Mouse (Mus musculus) megakaryocyte-erythroid progenitor cell, adult 5-6 weeks (primary cell): ENCODE data around the gene Med28. TPM values are rescaled to one million over a fixed set of nuclear protein-coding genes. Genes with fewer than 3 reads are reported as not detected.

ENCODE experiments used
- ATAC-seq: replicated peaks from 2 replicates; pipeline ENCODE4 v1.8.0; 2016; ENCODE audit warnings: mild to moderate bottlenecking, inconsistent platforms; ENCODE audit not compliant: severe bottlenecking, poor library complexity, low FRiP score, low TSS enrichment
- total RNA-seq, 2 experiments: library from RNA; stranded (forward) in 1 of 2; stranded (reverse) in 1 of 2; fragments of 200-1000, 215-1000 nt in 1 of 2; fragments of >200 nt in 1 of 2; fragmentation: Nextera tagmentation in 1 of 2; gene quantifications; 2 replicates each; pipeline ENCODE4 v1.2.3; 2014 to 2017

The Med28 gene
- total RNA-seq (2014; fragmentation: Nextera tagmentation), result 72.6 and 96.1 TPM in 2 replicates
- 24.0 and 37.2 TPM in 2 replicates for total RNA-seq (2017)

DNA sequence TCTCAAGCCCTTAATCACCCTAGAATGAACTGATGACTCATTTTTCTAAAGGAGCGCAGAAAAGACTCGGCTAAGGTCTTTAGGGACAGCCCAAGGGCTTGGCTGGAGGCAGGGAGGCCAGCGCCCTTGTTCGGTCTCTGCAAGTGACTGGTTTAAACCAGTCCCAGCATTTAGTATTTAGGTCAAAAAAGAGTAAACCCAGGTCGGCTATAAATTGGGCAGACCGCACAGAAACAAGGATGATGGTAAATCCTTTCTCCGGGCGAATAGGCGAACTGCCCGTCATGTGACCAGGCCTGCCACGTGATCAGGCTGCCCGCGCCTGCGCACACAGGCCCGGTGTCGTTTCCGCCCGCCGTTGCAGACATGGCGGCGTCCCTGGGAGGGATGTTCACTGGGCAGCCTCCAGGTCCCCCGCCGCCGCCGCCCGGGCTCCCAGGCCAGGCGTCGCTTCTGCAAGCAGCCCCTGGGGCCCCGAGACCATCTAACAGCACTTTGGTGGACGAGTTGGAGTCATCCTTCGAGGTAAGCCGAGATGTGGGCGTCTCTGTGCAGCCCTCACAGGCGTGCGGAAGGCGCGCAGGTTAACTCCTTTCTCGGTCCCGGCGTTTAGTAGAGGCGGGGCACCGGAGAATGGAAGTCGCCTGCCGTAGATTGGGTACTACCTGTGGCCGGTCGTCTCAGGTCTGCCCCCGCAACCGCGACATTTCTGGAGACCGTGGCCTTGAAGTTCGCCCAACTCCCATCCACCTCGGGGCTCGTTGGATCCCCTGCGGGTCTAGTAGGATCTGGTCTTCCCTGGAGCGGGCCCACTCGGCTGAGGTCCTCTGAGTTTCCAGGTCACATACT is at the start of gene Med28:
Gene Med28 (plus strand): TSS at position 270 of the 849 bp plus-strand sequence.
- ATAC-seq, result peak; percentile 94

DNA sequence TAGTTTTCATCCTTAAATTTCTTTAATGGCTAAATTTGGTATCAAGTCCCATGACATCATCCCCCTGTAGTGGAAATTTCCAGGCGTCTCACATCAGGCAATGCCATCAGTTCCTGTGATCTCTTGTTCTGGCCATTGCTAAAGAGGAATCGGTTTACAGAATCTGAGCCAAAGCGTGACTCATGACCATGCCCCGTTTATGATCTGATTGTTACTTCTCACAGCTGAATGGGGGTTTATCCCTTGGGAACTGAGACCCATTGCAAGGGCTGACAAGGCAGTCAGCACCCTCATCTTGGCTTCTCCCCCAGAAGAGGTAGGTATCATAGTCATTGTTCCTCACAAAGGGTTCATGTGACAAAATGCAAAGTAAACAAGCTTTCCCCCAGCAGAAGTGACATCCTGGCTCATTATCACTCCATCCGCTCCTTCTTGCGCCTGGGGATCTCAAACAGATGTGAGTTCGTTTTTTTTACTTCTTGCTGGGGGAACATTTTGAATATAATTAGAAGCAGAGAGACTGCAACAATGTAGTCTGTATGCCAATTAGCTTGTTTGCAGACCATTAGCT is 47.1 kb upstream of the Med28 start:
- ATAC-seq, result no peak

DNA sequence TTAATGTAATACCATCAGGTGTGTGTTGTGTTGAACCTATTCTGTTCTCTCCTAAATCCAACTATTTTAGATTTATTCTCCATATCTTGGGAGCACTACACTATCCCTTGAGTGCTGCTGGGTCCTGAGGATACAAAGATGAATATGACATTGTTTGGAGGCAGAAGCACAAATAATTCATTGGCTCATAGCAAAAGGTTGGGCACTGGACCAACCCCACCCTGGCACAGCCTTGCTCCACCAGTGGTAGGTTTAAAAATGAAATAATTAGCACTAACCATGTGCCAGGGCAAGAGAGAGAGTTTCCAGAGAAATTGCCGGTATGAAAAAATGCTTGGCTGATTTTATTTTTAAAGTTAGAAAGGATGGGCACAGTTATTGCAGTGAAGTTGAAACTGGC is 46.5 kb upstream of the Med28 start:
- ATAC-seq, result no peak

DNA sequence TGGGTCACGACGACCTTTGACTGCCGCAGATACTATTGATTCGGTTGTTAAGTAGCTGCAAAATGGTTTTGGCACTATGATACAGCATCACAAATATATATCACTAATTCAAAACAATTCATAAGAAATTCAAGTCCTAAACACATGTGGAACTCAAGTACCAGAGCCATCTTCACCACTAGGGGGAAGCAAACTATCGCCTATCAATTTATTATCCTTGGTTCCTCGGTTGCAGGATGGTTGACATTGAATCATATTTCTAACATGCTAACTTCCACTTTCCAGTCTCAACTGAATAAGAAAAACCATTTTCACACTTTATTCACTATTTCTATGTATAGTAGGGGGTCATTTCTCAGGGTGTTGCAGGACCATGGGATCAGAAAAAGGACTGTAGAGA is 45.8 kb upstream of the Med28 start:
- peak; percentile 78 for ATAC-seq

DNA sequence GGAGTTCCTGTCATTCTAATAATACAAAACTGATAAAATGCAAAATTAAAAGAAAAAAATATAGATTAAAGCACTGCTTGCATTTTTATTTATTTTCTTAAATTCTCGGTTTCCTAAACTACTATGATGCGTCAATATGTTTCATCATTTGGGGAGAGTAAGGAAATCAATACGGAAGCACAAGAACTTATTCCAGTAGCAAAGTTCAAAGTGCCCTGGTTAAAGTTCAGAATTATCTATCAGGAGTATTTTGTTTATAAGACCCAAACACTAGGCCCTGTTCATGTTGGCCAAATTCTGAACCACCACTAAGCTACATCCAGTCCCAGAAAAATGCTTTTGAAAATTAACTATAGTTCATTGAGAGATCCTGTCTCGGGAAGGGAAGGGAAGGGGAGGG is 45.3 kb upstream of the Med28 start:
- ATAC-seq, result no peak

DNA sequence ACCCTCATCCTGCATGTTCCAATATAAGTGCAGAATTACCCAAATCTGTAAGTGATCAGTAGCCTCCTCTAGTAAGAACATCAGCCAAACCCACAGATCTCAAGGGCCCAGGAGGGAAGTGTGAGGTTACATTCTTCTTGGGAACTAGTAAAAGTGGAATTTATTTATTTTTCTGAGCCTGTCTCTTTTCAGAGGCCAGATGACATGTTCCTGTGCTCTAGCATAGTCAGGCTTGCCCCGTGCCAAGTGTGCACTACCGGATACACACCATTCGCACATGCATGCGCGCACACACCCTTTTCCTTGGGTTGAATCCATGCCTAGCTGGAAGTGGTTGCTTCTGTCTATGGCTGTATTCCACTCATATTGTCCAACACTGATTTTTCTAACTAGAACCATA is 44.3 kb upstream of the Med28 start:
- ATAC-seq, result no peak

DNA sequence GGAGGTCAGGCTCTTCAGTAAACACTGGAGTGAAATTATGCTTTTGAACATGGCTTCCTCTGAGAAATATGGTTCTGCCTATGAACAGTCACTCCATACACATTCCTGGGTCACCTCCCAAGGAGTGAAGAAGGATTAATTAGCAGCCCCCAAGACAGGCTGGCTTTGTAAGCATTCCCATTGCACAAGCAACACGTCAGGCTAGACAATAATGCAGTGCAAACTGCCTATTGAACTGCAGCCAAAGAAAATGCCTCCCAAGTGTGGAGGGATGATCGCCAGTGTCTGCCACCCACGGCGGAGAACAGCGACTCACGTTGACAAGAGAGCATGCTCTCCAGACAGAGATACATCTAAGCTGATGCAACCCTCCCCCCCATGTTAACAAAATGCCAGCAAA is 43.7 kb upstream of the Med28 start:
- ATAC-seq, result no peak

DNA sequence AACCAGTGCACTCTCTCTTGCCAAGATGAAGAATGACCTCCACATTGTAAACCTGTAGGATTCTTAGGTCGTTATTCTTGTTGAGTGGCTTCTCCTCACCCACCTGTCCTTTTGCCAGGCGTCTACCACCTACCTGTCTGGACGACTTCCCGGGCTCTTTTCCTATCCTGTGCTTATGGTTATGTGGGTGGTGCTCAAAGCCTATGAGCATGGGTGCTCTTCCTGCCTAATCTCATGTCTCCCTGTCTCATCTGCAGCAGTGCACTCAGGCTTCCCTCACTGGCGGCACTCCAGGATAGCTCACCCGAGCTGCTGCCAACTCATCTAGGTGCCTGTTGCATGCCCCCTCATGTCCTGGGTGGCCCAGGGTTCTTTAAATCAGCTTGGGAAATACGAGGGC is 42.4 kb upstream of the Med28 start:
- no peak for ATAC-seq

DNA sequence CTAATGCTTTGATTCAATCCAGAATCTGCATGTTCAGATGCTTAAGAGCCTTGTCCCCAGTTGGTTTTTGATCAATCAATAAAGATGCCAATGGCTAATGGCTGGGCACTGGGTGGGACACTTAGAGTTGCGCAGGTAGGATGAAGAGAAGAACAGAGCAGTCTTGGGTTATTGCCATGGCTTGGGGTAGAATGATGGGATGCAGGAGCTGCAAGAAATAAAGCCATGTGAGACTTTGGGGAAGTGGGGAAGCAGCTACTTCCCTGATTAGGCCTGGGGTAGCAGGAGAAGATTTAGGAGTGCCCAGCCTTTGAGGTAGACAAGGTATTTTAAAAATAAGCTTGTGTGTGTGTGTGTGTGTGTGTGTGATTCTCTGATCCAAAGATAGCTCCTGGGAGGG is 40.0 kb upstream of the Med28 start:
- ATAC-seq, result no peak

DNA sequence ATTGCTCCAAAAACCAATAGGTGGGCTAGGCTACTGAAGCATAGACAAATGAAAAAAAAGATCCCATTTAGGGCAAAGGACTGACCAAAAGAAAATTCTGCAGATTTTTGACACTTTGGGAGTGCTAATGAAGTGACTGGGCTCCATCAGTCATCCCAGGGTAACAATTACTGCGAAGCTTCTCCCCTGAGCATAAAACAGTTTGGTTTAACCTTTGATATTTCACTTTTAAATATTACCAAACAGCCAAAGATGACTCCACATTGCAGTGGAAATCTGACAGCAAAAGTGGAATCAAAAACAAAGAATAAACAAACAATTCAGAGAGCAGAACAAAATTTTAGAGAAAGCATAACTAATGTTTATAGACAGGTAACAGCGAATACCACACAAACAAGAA is 38.9 kb upstream of the Med28 start:
- no peak for ATAC-seq

DNA sequence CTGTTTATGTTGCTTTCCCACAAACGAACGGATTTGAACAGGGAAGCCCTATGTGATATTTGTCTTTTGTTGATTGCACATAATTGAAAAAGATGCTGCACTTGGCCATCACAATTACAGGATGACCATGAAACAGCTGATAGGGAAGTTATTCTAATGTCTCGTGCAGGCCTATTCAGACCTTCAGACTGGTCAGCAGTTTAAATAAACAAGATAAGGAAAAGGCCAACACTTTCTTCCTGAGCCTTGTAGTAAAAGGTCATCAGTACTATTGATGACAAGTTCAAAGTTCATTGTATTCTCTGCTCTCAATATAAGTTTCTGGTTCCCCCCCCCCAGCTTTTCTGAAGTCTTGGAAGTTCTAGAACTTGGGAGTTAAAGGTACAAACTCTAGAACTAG is 37.4 kb upstream of the Med28 start:
- no peak for ATAC-seq

DNA sequence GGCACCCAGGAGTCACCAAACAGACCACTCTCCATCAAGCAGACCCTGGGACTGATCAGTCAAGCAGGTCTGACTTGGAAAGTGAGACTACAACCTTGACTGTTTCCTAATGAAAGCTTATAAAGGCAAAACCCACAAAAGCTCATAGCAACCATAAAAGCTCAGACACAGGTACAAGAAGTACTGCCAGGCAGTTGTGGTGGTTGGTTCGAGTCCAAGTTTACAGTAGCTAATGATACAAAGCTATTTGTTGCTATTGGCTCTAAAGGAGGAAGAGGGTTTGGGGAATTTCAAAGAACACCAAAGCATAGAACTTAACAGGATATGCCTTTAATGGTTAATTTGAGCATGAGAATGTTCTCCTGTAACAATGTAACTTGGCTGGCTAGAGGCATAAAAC is 36.4 kb upstream of the Med28 start:
- no peak for ATAC-seq

DNA sequence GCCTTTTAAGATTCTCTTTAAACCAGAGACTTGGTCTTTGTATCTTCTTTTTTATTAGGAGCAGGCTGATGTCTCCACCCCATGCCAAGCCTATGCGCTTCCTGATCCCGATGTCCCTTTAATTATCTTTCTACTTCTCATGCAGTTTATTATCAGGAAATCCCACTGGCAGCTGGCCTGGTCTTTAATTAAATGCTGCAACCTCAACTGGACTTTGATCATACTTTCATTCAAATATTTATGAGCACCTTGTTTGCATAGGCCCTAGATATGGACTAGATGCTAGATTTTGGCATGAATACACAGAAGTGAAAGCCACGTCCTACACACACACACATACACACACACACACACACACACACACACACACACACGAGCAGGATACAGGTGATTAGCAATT is 28.3 kb upstream of the Med28 start:
- ATAC-seq, result no peak

DNA sequence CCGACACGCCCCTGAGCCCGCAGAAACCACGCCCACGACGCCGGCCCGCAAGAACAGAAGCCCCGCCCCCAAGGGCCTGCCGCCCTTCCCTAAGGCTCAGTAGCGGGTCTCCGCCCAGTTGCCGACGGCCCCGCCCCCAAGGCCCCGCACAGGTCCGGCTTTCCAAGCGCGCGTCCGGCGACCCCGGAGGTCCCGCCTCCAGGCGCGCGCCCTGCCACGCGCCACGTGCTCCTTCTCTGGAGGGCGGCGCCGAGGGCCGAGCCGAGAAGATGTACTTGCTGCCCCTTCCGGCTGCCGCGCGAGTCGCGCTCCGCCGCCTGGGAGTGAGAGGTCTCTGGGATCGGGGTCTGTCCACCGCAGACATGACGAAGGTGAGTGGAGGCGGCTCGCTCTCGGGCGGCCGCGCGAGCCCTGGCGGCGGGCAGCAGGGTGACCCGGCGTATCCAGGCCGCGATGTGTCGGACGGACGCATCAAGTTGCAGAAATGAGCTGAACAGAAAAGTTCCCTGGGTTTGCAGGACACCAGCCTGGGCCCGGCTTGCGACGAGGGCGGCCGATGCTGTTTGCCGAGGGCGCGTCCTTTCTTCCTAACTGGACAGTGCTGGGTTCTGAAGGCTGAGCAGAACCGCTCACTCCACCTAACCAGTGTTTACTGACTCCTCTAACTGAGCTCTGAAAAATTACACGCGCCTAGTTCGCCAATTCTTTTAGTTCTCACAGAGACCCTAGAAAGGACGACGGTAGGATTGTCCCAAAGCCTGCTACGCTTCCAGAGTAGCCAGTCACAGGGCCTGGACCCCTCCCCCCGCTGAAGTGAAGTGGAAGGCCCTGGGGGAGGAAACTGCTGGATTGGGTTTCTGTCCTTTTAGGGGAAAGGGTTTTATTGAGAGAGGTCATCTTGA is 26.6 kb upstream of the Med28 start, which contains the start of gene Lap3:
Gene Lap3 (plus strand): TSS at position 184 of the 902 bp plus-strand sequence.
- ATAC-seq, result peak; percentile 95

DNA sequence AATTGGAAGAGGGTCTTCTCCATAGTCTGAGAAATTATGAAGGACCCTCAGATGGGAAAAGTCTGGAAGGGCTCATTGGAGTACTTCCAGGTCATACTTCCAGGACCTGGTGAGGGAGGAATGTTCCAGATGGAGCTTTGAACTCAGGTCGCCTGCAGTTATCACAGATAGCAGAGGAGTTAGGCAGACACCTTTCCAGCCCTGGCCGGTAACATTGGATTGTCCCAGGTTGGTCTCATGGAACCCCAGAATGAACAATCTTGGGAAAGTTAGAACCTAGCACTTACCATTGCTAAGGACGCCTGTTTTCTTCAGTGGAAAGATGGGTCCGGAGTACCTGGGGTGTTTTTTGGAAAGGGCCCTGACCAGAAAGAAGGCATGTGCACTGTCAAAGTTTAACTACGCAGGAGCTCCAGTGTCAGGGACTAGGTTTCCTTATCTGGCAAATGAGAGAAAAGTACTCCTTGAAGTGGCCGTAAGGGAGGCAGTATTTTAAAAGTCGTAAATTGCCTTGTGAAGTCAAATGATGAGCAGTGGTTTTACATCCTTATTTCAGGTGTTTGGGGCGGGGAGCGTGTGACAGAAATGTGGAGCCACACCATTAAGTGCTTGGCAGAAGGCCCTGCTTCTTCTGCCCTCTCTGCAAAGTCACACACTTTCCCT is 25.8 kb upstream of the Med28 start:
- ATAC-seq, result 0 out of 2 replicates have a peak, but pooled peaks have one; percentile 3

DNA sequence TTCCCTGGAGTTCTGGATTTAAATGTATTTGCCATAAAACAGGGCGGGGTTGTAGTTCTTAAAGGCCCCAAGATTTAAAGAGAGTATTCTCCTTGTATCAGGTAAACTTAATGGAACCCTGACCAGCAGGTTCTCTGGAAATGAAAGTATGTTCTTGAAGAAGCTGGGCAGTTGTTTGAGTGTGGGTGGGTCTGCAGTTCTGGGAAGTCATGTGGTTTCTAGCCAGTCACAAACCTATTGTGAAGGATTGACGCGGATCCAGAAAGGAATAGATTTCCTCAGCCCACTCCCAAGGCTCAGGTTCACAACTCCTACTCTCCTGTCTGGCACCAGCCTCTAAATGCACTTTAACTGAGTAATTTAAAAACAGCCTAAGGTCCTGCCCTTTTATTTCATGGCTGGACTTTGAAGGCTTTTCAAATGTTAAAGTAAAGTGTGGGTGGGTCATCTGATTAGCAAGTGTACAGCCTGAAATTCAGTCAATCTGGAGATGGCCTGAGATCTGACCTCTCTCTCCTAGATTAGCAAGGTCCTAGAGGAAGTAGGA is 24.5 kb upstream of the Med28 start:
- ATAC-seq, result no peak

DNA sequence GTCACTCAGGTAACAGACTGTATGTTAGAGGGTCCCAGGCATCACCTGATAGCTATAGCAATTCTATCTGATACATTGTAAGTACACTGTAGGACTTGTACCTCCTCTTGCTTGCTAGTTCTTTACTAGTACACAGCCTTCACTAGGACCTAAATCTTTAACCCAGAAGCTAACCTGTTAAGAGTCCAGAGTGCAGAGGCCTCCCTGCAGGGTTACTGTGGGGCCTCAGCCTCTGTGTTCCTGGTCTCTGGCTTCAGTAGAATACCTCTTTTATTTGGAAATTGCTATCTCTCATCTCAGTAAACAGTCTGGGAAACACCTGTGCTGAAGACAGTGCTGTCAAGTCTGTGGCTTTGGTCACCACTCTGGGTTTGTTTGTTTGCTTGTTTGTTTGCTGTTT is 24.0 kb upstream of the Med28 start:
- no peak for ATAC-seq

DNA sequence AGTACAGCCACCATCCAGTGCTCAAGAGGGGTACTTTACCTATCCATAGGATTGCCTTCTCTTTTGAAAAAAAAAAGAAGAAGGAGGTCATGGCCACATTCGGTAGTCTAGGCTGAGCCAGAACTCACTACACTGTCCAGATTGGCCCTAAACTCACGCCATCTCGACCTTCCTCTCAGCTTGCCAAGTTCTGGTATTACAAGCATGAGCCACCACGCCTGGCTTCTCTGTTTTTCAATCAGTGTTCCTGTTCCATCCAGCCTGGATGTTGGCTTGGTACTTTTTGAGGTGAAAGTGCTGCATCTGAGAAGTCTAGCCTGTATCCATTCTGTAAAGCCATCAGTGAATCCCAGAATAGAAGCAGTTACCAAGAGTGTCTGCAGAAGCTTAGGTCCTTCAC is 23.6 kb upstream of the Med28 start:
- ATAC-seq, result no peak

DNA sequence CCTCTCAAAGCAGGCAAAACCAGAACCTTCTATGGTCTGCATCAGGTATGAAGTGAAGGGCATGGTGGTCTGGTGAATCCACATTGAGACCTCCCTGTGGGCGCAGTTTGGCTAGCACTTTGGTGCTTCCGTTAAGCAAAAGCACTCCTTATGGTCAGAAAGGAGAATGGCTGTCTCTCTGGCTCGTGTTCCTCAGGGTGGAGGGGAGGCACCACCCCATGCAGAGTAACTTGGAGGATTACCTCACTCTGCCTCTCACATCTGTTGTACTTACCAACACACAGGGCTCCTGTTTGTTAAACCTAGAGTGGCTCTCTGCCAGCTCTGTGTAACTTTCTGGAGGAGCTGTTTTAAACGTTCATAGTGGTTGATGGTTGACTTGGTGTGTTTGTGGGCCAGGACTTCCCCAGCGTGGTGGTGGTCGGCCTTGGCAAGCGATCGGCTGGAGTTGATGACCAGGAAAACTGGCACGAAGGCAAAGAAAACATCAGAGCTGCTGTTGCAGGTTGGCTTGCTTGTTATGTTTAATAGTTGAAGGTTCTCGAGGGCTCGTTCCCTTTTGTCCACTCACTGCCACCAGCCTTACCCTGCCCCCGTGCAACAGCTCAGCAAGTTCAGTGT is 23.0 kb upstream of the Med28 start:
- ATAC-seq, result no peak
